Mouse (Mus musculus) Patski (cell line): ENCODE data around the gene Mfap5. TPM values are rescaled to one million over a fixed set of nuclear protein-coding genes. Genes with fewer than 3 reads are reported as not detected.

Experiments
- ATAC-seq: fragments of 100-300 bp; one replicate; pipeline ENCODE4 v1.8.0; 2021
- CTCF ChIA-PET: fragments of 350-600 bp; sonication (Branson Sonifier 250); formaldehyde crosslinking; loops from one replicate; lab custom pipeline; 2022; ENCODE audit warnings: inconsistent platforms; lab: Charles Lee
- POLR2A ChIA-PET: fragments of 350-600 bp; sonication (Branson Sonifier 250); formaldehyde crosslinking; loops from one replicate; lab custom pipeline; 2022; ENCODE audit warnings: antibody characterized with exemption, inconsistent platforms; lab: Charles Lee
- DNase-seq: peaks from one replicate; pipeline ENCODE4 v3.0.0-alpha.2; 2011; ENCODE audit warnings: low read depth, low spot score
- H3K27me3 ChIP-seq: fragments of 371-371 bp; one replicate; pipeline ENCODE4 v1.5.1; 2021
- CTCF ChIP-seq: fragments of 100-300 bp; IDR thresholded peaks from one replicate; pipeline ENCODE4 v1.5.1; 2021
- in situ Hi-C: fragments of 300-500 bp; cut with MboI; formaldehyde crosslinking; loops from 3 replicates; pipeline ENCODE4 v1.11.1; 2018; ENCODE audit warnings: low pct_unique_long_range_greater_than_20kb, mixed read lengths
- polyA plus RNA-seq: library from polyadenylated mRNA; unstranded; gene quantifications from one replicate; pipeline ENCODE4 v1.2.3, GENCODE M21; 2021

Mfap5 gene
- polyA plus RNA-seq, 1 experiment from 2014 or later, result not detected

- CTCF ChIA-PET, result interaction anchor here (0.6 kb wide), 1 partner anchor 11 kb away, joined by 3 read pairs; no protein-coding TSS in a partner anchor
- ATAC-seq (no peak), DNase-seq (no peak)
- TF ChIP-seq CTCF, result no peak
- POLR2A ChIA-PET, result no interaction called here
- H3K27me3 ChIP-seq, result peaks cover 5% of the 10 kb centered on the region
- in situ Hi-C loops, result no loop called here
Measured at GRCm38 (mm10) chr6:122577030-122577429, 71.4 kb downstream of the Mfap5 start.

Other genes with a start within 250 kb of the Mfap5 start
- not detected for gene Klrg1, start 223.0 kb upstream of the Mfap5 start, polyA plus RNA-seq
- 187 TPM for gene M6pr, start 197.1 kb upstream of the Mfap5 start, polyA plus RNA-seq
- 41.7 TPM for gene Phc1, start 165.3 kb upstream of the Mfap5 start, polyA plus RNA-seq
- not detected for gene Rimklb, start 7.1 kb upstream of the Mfap5 start, polyA plus RNA-seq
- not detected for gene Aicda, start 48.0 kb downstream of the Mfap5 start, polyA plus RNA-seq
- 0.04 TPM for gene Apobec1, start 96.6 kb downstream of the Mfap5 start, polyA plus RNA-seq
- gene Gdf3, start 104.2 kb downstream of the Mfap5 start, polyA plus RNA-seq, result not detected
- gene Dppa3, start 120.6 kb downstream of the Mfap5 start, polyA plus RNA-seq, result not detected
- 0.26 TPM for gene Nanog, start 201.6 kb downstream of the Mfap5 start, polyA plus RNA-seq